Mouse (Mus musculus) lung, adult 2 months (tissue): ENCODE results near the gene Theg. TPM values are rescaled to one million over a fixed set of nuclear protein-coding genes. Genes with fewer than 3 reads are reported as not detected.

Experiments used
- DNase-seq: peaks from one replicate; pipeline ENCODE4 v3.0.0; 2022
- H3K4me1 ChIP-seq: fragments of 200-500 bp; 2 replicates; pipeline ENCODE4 v1.6.1; 2011; ENCODE audit warnings: low read length; ENCODE audit not compliant: control insufficient read depth, insufficient read depth
- H3K4me3 ChIP-seq: fragments of 200-500 bp; replicated peaks from 2 replicates; pipeline ENCODE3; 2011; ENCODE audit warnings: low read depth, mild to moderate bottlenecking, control low read depth, low read length; ENCODE audit errors: extremely low read depth
- CTCF ChIP-seq: fragments of 200-500 bp; IDR thresholded peaks from 2 replicates; pipeline ENCODE4 v1.5.1; 2011; ENCODE audit warnings: mild to moderate bottlenecking, low read length, control low read depth; ENCODE audit not compliant: insufficient read depth
- POLR2A ChIP-seq: fragments of 200-500 bp; IDR thresholded peaks from 2 replicates; pipeline ENCODE4 v1.6.1; 2011; ENCODE audit warnings: low read depth, mild to moderate bottlenecking, control low read depth, low read length, borderline replicate concordance; ENCODE audit errors: extremely low read depth
- WGBS: fragments of 180-500 bp; shearing (Covaris S2); methylation state at CpG from one replicate; pipeline ENCODE4 v1.1.7; 2018; 5-methylcytosine and 5-hydroxymethylcytosine counted together
- polyA plus RNA-seq: library from polyadenylated mRNA; depleted of rRNA; stranded (reverse); fragments of >200 nt; gene quantifications from 2 replicates; pipeline ENCODE4 v1.2.3, GENCODE M21; 2012

The Theg gene
- polyA plus RNA-seq, 1 experiment, result not detected

GRCm38 (mm10) chr10:79542171-79542570 lies 45.0 kb downstream of the Theg start:
- 95% methylated on average over 11 of the region's 11 CpGs for WGBS
- Histone ChIP-seq H3K4me1 (no peaks in the 10 kb centered on the region; the same call in 1 of the 2 replicates), H3K4me3 (no peak overlapping the region)
- no peak for DNase-seq
- TF ChIP-seq POLR2A (no peak), CTCF (no peak)

GRCm38 (mm10) chr10:79541522-79541921 lies 45.6 kb downstream of the Theg start:
- Histone ChIP-seq H3K4me1 (no peaks in the 10 kb centered on the region; the same call in 1 of the 2 replicates), H3K4me3 (no peak overlapping the region)
- TF ChIP-seq CTCF, result no peak
- TF ChIP-seq POLR2A, result no peak
- DNase-seq, result no peak
- 91% methylated on average over 15 of the region's 15 CpGs for WGBS

GRCm38 (mm10) chr10:79540746-79541145 lies 46.4 kb downstream of the Theg start:
- no peak for DNase-seq
- TF ChIP-seq CTCF (no peak), POLR2A (no peak)

GRCm38 (mm10) chr10:79539701-79540495 lies 47.2 kb downstream of the Theg start:
- 92% methylated on average over 16 of the region's 16 CpGs for WGBS
- no peak for DNase-seq

More at GRCm38 (mm10) chr10:79540746-79541145, 46.4 kb downstream of the Theg start:
- H3K4me3 ChIP-seq, result no peak overlapping the region
- H3K4me1 ChIP-seq, result no peaks in the 10 kb centered on the region; the same call in 1 of the 2 replicates
- 94% methylated on average over 11 of the region's 11 CpGs for WGBS

GRCm38 (mm10) chr10:79538873-79539272 lies 48.3 kb downstream of the Theg start:
- no peak for DNase-seq
- H3K4me1 ChIP-seq, result no peaks in the 10 kb centered on the region; the same call in 1 of the 2 replicates
- no peak overlapping the region for H3K4me3 ChIP-seq
- TF ChIP-seq POLR2A, result no peak
- WGBS, result 34% methylated on average over 4 of the region's 4 CpGs

More at GRCm38 (mm10) chr10:79539701-79540495, 47.2 kb downstream of the Theg start:
- Histone ChIP-seq H3K4me3 (no peak overlapping the region), H3K4me1 (no peaks in the 10 kb centered on the region; the same call in 1 of the 2 replicates)
- TF ChIP-seq CTCF (no peak), POLR2A (no peak)

- no peak overlapping the region for H3K4me3 ChIP-seq
- DNase-seq, result no peak
- TF ChIP-seq POLR2A (no peak), CTCF (no peak)
- H3K4me1 ChIP-seq, result no peaks in the 10 kb centered on the region; the same call in 1 of the 2 replicates
- WGBS, result 82% methylated on average over 3 of the region's 3 CpGs
Measured at GRCm38 (mm10) chr10:79538323-79538722, 48.8 kb downstream of the Theg start.

GRCm38 (mm10) chr10:79537781-79538180 lies 49.4 kb downstream of the Theg start:
- Histone ChIP-seq H3K4me1 (no peaks in the 10 kb centered on the region; the same call in 1 of the 2 replicates), H3K4me3 (no peak overlapping the region)
- no peak for DNase-seq
- TF ChIP-seq CTCF (no peak), POLR2A (no peak)
- 89% methylated on average over 2 of the region's 2 CpGs for WGBS

- WGBS, result 92% methylated on average over 7 of the region's 7 CpGs
- no peak for TF ChIP-seq CTCF
- no peak for TF ChIP-seq POLR2A
- DNase-seq, result no peak
Measured at GRCm38 (mm10) chr10:79537271-79537670, 49.9 kb downstream of the Theg start.

GRCm38 (mm10) chr10:79536461-79537080 lies 50.6 kb downstream of the Theg start:
- TF ChIP-seq CTCF (no peak), POLR2A (no peak)
- DNase-seq, result no peak
- H3K4me3 ChIP-seq, result no peak overlapping the region
- H3K4me1 ChIP-seq, result no peaks in the 10 kb centered on the region; the same call in 1 of the 2 replicates
- WGBS, result 70% methylated on average over 12 of the region's 12 CpGs

More at GRCm38 (mm10) chr10:79537271-79537670, 49.9 kb downstream of the Theg start:
- no peaks in the 10 kb centered on the region; the same call in 1 of the 2 replicates for H3K4me1 ChIP-seq
- no peak overlapping the region for H3K4me3 ChIP-seq

GRCm38 (mm10) chr10:79535431-79535830 lies 51.7 kb downstream of the Theg start:
- WGBS, result 38% methylated on average over 1 of the region's 1 CpGs
- TF ChIP-seq CTCF (no peak), POLR2A (no peak)
- Histone ChIP-seq H3K4me1 (no peaks in the 10 kb centered on the region; the same call in 1 of the 2 replicates), H3K4me3 (no peak overlapping the region)
- DNase-seq, result no peak
